Mouse (Mus musculus): ENCODE results near the gene Trnp1. TPM values are rescaled to one million over a fixed set of nuclear protein-coding genes. Genes with fewer than 3 reads are reported as not detected.
A peak's percentile ranks its signal among the peaks of the same experiment; 100 is the strongest.
"Not testable (repeated sequence)": the region's sequence is repeated elsewhere in the genome, so short reads cannot be mapped to it uniquely, and the experiment has no call there.

Trnp1 gene
- polyA plus RNA-seq (2016; fragmentation: Nextera tagmentation; extraction: Ambion mirVana): 0.97 and 2.2 TPM in 2 replicates

DNA sequence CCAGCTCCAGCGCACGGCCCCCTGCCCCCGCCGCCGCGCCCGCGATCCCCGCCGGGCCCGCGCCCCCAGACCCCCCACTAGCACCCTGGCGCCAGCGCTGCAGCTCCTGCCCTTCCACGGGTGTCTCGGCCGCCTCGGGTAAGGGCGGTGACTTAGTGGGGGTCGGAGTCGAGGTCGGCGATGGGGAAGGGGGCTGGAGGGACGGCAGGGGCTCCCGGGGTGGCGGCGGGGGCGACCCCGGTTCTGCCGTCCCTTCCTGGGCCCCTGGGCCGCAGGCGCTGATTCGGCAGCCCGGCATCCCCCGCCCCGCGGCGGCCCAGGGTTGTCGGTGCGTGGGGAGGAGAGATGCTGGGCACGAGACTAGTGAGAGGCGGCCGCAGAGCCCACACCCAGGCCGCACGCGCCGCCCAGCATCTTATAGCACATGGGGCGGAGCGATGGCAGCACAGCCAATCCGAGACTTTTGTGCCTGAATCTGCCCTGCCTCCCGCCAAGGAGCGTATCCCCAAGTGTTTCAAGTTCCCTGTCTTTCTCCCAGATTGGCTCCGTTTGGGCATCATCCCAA lies at the start of gene Trnp1:
Gene Trnp1, minus strand, starts transcription at position 391 of the 565 bp plus-strand sequence.
- under 1% methylated on average over 44 of the region's 53 CpGs for WGBS
- Histone ChIP-seq H3K9ac (peak within 1 kb of the TSS; percentile 65), H3K4me1 (peaks cover 25% of the 10 kb centered on the region), H3K27ac (no peak within 1 kb of the TSS), H3K4me3 (replicated peaks) (peak within 1 kb of the TSS; percentile 62), H3K9me3 (no peaks in the 10 kb centered on the region), H3K27me3 (peaks cover 94% of the 10 kb centered on the region), H3K36me3 (replicated peaks) (no peaks in the 10 kb centered on the region), H3K4me2 (peak within 1 kb of the TSS; percentile 100)
- ATAC-seq (ENCODE audit: low FRiP score): peak; percentile 85

DNA sequence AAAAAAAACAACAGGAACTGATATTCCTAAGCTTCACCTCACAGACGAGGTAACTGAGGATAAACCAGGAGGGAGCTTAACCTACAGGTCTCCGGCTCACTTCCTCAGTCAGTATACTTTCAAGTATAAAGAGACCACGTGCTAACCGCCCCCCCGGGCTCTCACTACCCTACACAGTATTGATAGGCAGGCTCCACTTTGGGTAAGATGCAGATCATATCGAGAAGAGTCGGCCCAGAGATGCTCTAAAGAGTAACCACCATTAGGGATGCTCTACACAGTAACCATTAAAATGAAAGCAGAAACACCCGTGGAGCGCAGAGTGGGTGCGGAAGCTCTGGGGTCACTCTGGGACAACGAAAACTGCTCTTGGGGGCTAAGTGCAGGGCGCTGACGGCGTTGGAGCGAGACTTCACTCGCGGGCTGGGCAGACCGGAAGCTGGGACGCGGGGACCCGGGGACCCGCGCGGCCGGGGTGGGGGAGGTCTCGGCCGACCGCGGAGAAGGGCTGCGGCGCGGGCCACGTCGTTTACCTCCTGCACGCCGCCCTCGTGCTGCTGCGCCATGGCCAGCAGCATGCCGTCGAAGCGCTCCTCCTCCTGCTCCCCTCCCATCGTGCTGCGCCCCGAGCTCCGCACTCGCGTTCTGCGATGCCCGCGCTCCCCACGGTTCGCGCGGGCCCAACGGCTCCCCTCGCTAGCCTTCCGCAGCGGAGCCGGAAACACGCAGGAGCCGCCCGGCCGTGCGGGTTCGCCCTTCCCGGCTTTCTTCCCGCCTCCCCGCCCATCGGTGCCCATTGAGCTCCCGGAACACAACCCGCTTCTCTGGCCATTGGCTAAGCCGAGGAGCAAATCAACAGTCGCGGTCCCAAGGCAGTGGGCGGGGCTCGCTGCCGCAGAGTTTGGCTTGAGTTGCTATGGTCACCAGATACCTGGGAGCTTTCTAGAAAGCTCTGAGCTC lies 47.2 kb upstream of the Trnp1 start, which contains the start of gene Nudc:
Gene Nudc, minus strand, starts transcription at position 725 of the 960 bp plus-strand sequence.
- Histone ChIP-seq H3K36me3 (replicated peaks) (peaks cover 31% of the 10 kb centered on the region), H3K9ac (peak within 1 kb of the TSS; percentile 90), H3K27me3 (no peaks in the 10 kb centered on the region), H3K27ac (peak within 1 kb of the TSS; percentile 72), H3K9me3 (no peaks in the 10 kb centered on the region), H3K4me3 (replicated peaks) (peak within 1 kb of the TSS; percentile 95), H3K4me2 (peak within 1 kb of the TSS; percentile 89), H3K4me1 (peaks cover 16% of the 10 kb centered on the region)
- peak; percentile 99 for ATAC-seq (ENCODE audit: low FRiP score)
- under 1% methylated on average over 75 of the region's 77 CpGs for WGBS

DNA sequence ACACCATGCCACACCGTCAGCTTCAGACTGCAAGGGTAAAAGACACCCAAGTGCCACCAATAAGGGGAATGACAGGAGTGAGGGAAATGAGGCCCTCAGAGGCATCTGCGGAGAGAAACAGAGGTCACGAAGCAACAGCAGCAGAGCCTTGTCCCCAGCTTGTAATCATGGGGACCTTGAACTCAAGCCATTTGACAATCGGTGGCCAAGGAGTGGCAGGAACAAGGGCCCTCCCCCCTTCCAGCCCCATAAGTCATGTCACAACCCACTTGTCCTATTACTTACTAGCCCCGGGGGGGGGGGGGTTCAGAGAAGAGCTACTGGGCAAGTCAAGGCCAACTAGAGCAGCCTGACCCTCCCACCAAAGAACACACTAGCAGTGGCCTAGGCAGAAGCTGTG lies 38.3 kb upstream of the Trnp1 start:
- WGBS: 93% methylated on average over 5 of the region's 5 CpGs
- no peak overlapping the region for H3K4me3 ChIP-seq (replicated peaks)
- no peak overlapping the region for H3K4me2 ChIP-seq
- H3K36me3 ChIP-seq (replicated peaks): peaks cover 97% of the 10 kb centered on the region
- H3K9me3 ChIP-seq: no peaks in the 10 kb centered on the region
- ATAC-seq (ENCODE audit: low FRiP score): no peak
- H3K27ac ChIP-seq: no peak overlapping the region
- no peaks in the 10 kb centered on the region for H3K4me1 ChIP-seq
- no peak overlapping the region for H3K9ac ChIP-seq
- no peaks in the 10 kb centered on the region for H3K27me3 ChIP-seq

DNA sequence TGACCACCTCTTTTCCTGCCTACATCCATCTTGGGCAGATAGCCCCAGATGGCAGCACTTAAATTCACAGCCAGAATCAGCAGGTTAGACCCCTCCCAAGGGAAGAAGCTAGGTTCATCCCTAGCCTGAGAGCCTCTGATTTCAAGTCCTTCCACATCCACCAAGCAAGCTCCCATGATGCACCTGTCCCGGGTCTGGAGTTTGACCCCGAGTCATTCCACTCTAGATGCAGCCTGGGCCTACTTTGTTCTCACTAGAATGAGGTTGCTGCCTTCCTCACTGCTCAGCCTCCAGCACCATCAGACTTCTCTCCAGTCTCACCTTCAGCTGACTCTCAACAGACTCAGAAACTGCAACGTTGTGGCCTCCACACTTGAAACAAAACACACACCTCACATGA lies 37.7 kb upstream of the Trnp1 start:
- Histone ChIP-seq H3K27me3 (no peaks in the 10 kb centered on the region), H3K4me3 (replicated peaks) (no peak overlapping the region), H3K9ac (no peak overlapping the region), H3K27ac (no peak overlapping the region), H3K4me1 (no peaks in the 10 kb centered on the region), H3K9me3 (no peaks in the 10 kb centered on the region), H3K36me3 (replicated peaks) (peaks cover 97% of the 10 kb centered on the region), H3K4me2 (no peak overlapping the region)
- no peak for ATAC-seq (ENCODE audit: low FRiP score)
- 87% methylated on average over 3 of the region's 3 CpGs for WGBS

DNA sequence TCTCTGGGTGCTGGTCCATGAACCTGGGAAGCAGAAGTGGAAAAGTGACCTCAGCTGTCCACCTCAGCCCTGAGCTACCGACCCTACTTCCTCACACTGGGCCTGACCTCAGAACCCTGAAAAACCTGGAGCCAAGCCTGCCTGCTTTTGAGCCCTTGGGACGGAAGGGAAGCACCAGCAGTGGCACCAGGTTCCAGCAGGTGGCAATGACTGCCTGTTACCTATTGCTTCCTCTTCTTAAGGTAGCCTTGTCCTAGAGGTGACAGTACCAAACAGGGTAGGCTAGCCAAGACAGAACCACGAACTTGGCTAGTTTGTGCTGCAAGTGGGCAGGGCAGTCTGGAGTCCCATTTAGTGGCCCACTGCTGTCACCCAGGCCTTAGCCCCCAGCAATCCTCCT lies 34.4 kb upstream of the Trnp1 start:
- Histone ChIP-seq H3K36me3 (replicated peaks) (peaks cover 95% of the 10 kb centered on the region), H3K9me3 (no peaks in the 10 kb centered on the region), H3K27ac (no peak overlapping the region), H3K4me3 (replicated peaks) (no peak overlapping the region), H3K4me2 (no peak overlapping the region), H3K4me1 (no peaks in the 10 kb centered on the region), H3K9ac (no peak overlapping the region), H3K27me3 (no peaks in the 10 kb centered on the region)
- no peak for ATAC-seq (ENCODE audit: low FRiP score)
- 88% methylated on average over 3 of the region's 3 CpGs for WGBS

DNA sequence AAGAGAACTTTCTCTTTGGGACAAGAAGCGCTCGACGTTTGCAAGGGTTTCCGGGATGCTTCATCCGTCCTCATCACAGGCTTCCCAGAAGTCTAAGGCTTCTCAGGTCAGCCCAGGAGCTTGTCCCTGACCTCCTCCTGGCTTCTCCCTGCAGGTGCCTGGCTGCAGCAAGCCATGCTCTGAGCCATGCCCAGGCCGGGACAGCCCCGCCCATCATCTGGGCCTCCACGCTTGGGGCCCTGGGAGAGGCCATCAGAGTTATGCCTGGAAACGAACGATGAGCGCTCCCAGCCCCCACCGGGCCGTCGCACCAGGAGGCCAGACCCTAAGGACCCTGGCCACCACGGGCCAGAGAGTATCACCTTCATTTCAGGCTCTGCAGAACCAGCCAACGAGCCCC lies 29.4 kb upstream of the Trnp1 start:
- H3K4me3 ChIP-seq (replicated peaks): no peak overlapping the region
- H3K36me3 ChIP-seq (replicated peaks): peaks cover 48% of the 10 kb centered on the region
- H3K4me1 ChIP-seq: no peaks in the 10 kb centered on the region
- H3K9ac ChIP-seq: no peak overlapping the region
- ATAC-seq (ENCODE audit: low FRiP score): no peak
- H3K4me2 ChIP-seq: no peak overlapping the region
- H3K9me3 ChIP-seq: no peaks in the 10 kb centered on the region
- H3K27ac ChIP-seq: no peak overlapping the region
- no peaks in the 10 kb centered on the region for H3K27me3 ChIP-seq
- 78% methylated on average over 16 of the region's 16 CpGs for WGBS

DNA sequence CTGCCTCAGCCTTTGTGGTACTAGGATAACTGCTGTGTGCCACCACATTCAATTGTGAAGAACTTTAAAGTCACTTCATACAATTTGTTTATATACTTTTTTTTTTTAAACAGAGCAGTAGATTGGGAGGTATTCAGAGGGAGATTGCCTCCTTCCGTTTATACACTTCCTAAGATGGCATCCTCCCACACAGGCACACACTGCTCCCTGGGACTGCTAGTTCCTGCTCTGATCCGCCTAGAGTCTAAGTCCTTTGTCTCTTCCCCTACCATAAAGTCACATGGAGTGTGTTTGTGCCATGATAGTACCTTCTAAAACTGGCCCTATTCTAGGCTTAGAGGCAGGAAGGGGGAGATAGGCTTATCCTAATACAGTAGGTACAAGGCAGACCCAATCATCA lies 23.2 kb upstream of the Trnp1 start:
- H3K27me3 ChIP-seq: peaks cover 56% of the 10 kb centered on the region
- no peaks in the 10 kb centered on the region for H3K36me3 ChIP-seq (replicated peaks)
- H3K9me3 ChIP-seq: no peaks in the 10 kb centered on the region
- H3K4me3 ChIP-seq (replicated peaks): no peak overlapping the region
- WGBS: 72% methylated on average over 2 of the region's 2 CpGs
- no peak overlapping the region for H3K27ac ChIP-seq
- H3K4me2 ChIP-seq: no peak overlapping the region
- peaks cover 9% of the 10 kb centered on the region for H3K4me1 ChIP-seq
- ATAC-seq (ENCODE audit: low FRiP score): no peak
- no peak overlapping the region for H3K9ac ChIP-seq

DNA sequence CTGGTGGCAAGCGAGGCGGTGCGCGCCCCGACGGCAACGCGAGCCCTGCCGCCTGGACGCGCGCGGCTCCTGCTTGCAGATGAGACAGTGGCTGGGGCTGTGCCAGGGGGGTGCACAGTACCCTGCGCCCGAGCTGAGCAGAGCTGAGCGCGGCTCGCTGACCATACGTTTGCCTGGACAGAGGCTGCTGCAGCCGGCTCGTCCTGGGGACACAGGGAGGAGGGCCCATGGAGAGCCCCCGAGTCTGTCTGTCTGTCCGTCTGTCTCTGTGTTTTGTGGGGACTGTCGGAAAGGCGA lies 21.0 kb upstream of the Trnp1 start:
- H3K4me1 ChIP-seq: peaks cover 9% of the 10 kb centered on the region
- peak overlapping the region; percentile 44 for H3K4me2 ChIP-seq
- no peak overlapping the region for H3K27ac ChIP-seq
- H3K4me3 ChIP-seq (replicated peaks): peak overlapping the region; percentile 36
- H3K27me3 ChIP-seq: peaks cover 66% of the 10 kb centered on the region
- no peaks in the 10 kb centered on the region for H3K9me3 ChIP-seq
- H3K9ac ChIP-seq: no peak overlapping the region
- ATAC-seq (ENCODE audit: low FRiP score): no peak
- WGBS: 6% methylated on average over 25 of the region's 25 CpGs
- H3K36me3 ChIP-seq (replicated peaks): no peaks in the 10 kb centered on the region

DNA sequence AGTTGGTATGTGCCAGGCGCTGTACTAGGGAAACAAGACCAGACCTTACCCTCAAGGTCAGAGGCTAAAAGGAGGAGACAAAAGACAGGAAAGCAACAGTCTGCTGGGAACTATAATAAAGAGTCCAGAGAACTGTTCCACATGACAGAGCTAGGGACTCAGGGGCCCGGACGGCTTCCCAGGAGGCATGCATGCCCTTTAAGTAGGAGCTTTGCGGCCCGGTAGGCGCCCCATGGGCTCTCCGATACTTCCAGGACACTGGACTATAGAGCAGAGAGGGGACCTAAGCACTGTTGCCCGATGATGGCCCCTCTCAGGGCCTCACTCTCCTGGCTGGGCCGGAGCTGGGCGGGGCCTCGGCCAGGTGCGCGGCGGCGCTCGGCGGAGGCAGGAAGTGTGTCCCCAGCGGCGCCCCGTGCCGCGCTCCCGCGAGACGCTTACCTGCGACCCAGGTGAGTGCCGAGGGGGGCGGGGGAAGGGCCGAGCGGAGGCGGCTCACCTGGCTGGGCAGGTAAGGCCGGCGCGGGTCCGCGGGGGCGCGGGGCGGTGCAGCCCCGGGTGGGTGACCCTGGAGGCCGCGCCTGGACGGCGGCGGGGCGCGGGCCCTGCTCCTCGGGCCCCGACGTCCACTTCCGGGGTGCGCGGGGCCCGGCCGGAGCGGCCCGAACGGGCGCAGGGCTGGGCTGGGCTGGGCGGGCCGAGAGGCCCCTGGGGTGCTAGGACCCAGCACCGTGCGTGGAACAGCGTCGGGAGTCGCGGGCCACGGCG lies 20.4 kb upstream of the Trnp1 start, which contains the start of gene Kdf1:
Gene Kdf1, plus strand, starts transcription at position 363 of the 768 bp plus-strand sequence.
- Histone ChIP-seq H3K27me3 (peaks cover 66% of the 10 kb centered on the region), H3K9ac (no peak within 1 kb of the TSS), H3K36me3 (replicated peaks) (no peaks in the 10 kb centered on the region), H3K4me3 (replicated peaks) (peak within 1 kb of the TSS; percentile 36), H3K4me2 (peak within 1 kb of the TSS; percentile 44), H3K27ac (no peak within 1 kb of the TSS), H3K9me3 (no peaks in the 10 kb centered on the region), H3K4me1 (peaks cover 9% of the 10 kb centered on the region)
- WGBS: 4% methylated on average over 68 of the region's 69 CpGs
- no peak for ATAC-seq (ENCODE audit: low FRiP score)

DNA sequence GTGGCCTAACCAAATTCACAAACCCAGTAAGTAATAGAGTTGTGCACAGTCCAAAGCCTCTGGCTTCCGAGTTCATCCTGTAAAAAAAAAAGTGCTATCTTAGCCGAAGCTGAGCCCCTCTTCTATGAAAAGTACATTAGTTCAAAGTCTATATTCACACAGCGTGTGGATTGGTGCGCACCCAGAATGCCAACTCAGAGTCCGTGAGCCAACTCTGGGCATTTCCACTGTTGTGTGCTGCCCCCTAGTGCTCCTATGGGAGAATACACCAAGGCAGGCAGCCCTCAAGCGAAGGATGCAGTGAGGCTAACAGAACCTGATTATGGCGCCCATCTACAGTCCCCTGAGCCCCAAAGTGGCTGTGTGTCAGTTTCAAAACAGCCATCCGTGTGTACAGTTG lies 14.6 kb upstream of the Trnp1 start:
- no peak overlapping the region for H3K4me3 ChIP-seq (replicated peaks)
- no peaks in the 10 kb centered on the region for H3K9me3 ChIP-seq
- no peaks in the 10 kb centered on the region for H3K4me1 ChIP-seq
- H3K36me3 ChIP-seq (replicated peaks): no peaks in the 10 kb centered on the region
- no peak overlapping the region for H3K9ac ChIP-seq
- H3K4me2 ChIP-seq: no peak overlapping the region
- ATAC-seq (ENCODE audit: low FRiP score): peak; percentile 49; the same call in 1 of the 2 replicates
- H3K27me3 ChIP-seq: peaks cover 30% of the 10 kb centered on the region
- no peak overlapping the region for H3K27ac ChIP-seq
- whole genome bisulfite sequencing: 12% methylated on average over 8 of the region's 8 CpGs

DNA sequence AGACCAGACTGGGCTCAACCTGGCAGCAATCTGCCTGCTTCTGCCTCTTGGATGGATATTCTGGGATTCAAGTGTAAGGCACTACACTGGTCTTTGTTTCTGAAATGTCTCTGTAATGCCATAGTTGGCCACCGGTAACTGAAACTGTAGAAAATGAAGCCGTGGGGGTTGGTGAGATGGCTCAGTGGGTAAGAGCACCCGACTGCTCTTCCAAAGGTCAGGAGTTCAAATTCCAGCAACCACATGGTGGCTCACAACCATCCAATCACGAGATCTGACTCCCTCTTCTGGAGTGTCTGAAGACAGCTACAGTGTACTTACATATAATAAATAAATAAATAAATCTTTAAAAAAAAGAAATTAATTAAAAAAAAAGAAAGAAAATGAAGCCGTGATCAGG lies 14.2 kb upstream of the Trnp1 start:
- ATAC-seq (ENCODE audit: low FRiP score); H3K4me2 ChIP-seq; H3K4me1 ChIP-seq; H3K4me3 ChIP-seq (replicated peaks); H3K27ac ChIP-seq; H3K9ac ChIP-seq; H3K9me3 ChIP-seq; H3K36me3 ChIP-seq (replicated peaks): not testable (repeated sequence)
- 60% methylated on average over 5 of the region's 5 CpGs for WGBS
- H3K27me3 ChIP-seq: peaks cover 30% of the 10 kb centered on the region

DNA sequence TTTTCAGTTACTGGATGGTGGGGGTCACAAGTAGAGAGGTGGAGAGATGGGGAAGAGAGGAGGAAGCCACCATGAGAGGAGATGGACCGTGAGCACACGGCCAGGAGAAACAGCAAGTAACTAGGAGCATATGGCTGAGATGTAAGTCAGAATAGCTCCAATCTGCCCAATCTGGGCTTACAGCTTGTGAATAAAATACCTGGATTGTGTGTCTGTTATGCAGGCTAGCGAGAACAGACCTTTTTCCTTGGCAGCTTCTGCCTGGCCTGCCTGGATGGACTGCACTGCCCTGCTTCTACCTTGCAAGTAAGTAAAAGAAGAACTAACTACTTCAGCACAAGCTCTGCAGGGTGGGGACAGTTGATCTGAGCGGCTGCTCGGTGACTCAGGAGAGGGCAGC lies 12.7 kb upstream of the Trnp1 start:
- Histone ChIP-seq H3K4me1 (no peaks in the 10 kb centered on the region), H3K4me3 (replicated peaks) (no peak overlapping the region), H3K36me3 (replicated peaks) (no peaks in the 10 kb centered on the region), H3K9me3 (no peaks in the 10 kb centered on the region), H3K9ac (no peak overlapping the region), H3K27me3 (peaks cover 29% of the 10 kb centered on the region), H3K27ac (no peak overlapping the region), H3K4me2 (no peak overlapping the region)
- 88% methylated on average over 5 of the region's 5 CpGs for WGBS
- ATAC-seq (ENCODE audit: low FRiP score): no peak

Measured in forebrain, embryonic 12.5 days (tissue).